Mouse (Mus musculus) embryo, embryonic 11.5 days (tissue): ENCODE data around the gene Brix1.

Experiments used
- DNase-seq: peaks from one replicate; pipeline ENCODE4 v3.0.0-alpha.2; 2012; ENCODE audit warnings: low read depth, low spot score

Gene Brix1

GRCm38 (mm10) chr15:10460986-10461385 is 24.8 kb downstream of the Brix1 start:
- no peak for DNase-seq

- no peak for DNase-seq
Observed at GRCm38 (mm10) chr15:10447102-10447501, 38.6 kb downstream of the Brix1 start.

GRCm38 (mm10) chr15:10442275-10442674 is 43.5 kb downstream of the Brix1 start:
- no peak for DNase-seq

GRCm38 (mm10) chr15:10441493-10441892 is 44.3 kb downstream of the Brix1 start:
- no peak for DNase-seq

GRCm38 (mm10) chr15:10439963-10440362 is 45.8 kb downstream of the Brix1 start:
- no peak for DNase-seq

GRCm38 (mm10) chr15:10436893-10437292 is 48.9 kb downstream of the Brix1 start:
- no peak for DNase-seq

- DNase-seq = no peak
Observed at GRCm38 (mm10) chr15:10426545-10427266, 59.0 kb downstream of the Brix1 start.

GRCm38 (mm10) chr15:10426124-10426523 is 59.6 kb downstream of the Brix1 start:
- no peak for DNase-seq
